Mouse (Mus musculus): ENCODE data around the gene Myh10.

GRCm38 (mm10) chr11:68692010-68692692, 792 bp downstream of the Myh10 start:
- TF ChIP-seq GATA1 (IDR thresholded peaks at IDR 0.05; ENCODE audit: borderline replicate concordance, low read length) (no peak), FLI1 (IDR thresholded peaks at IDR 0.05; ENCODE audit: low read length) (no peak)
